Mouse (Mus musculus): ENCODE measurements around the gene Mxra7.

- TF ChIP-seq POLR2A (IDR thresholded peaks at IDR 0.05; ENCODE audit: low read depth, low read length) (no peak), CTCF (IDR thresholded peaks at IDR 0.05; ENCODE audit: extremely low read depth, insufficient read depth, insufficient read length, insufficient replicate concordance) (no peak)
Measured at GRCm38 (mm10) chr11:116818722-116819121, 9.1 kb downstream of the Mxra7 start.

Data from spleen, adult 2 months (tissue).